In the genomic region with DNA sequence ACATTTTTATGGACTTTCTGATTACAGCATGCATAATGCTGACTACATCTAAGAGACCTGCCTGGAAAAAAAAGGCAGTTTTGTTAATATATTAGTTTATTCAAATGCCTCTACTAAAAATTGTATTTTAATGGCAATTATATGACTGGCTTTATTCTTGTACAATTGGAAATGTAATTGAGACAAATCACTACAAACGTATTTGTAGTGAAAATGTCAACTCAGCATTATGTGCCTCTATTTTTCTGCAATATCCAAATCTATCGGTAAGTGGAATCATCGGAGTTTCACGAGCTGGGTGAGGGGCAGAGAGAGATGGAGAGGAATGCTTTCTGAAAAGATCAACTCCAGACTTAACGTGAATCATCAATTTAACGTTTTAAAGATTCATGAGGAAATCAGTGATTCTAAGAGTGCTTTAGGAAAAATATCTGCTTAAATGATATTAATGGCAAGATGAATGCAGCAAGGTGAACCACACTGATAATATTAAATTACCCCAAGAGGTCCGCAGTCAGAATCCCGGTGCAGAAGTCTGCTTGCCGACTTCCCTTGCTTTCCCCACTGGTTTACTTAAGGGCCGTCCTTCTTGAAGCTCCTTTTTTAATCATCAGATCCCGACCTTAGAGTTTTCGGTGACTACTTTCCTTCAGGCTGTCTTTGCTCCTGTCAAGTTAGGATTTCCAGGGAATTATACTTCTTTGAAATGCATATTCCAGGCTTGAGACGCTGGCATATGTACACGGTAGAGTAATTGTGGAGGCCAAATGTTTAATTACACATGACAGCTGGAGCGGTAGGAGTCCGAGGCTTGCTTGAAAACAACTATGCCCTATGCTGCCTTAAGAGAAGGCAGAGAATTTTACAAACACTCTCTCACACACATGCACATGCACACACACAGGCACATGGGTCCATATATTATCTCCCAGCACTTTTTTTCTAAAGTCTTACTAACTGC, we compare ENCODE assay signal across 25 mouse cellular contexts.
DNase-seq lines count a peak whose midpoint lies in the region; ATAC-seq and TF ChIP-seq lines count a peak whose summit lies in the region.
"Had no signal": no experiment of that assay in that cellular context is flagged by ENCODE, and none has a peak within 500 bp of the region (broad histone marks: within the 10 kb centered on the region; RNA-seq: fewer than 3 reads in every experiment).

No protein-coding gene starts in this region.

- peaks cover 5% of the 10 kb centered on the region for H3K4me1 ChIP-seq in hindbrain, embryonic 13.5 days (replicated peaks)
- no peaks in the 10 kb centered on the region for H3K4me1 ChIP-seq in hindbrain, embryonic 16.5 days (ENCODE audit: control insufficient read depth, insufficient read depth, low read depth, low read length)
- H3K4me1 ChIP-seq in MEL (ENCODE audit: control insufficient read depth in 1 of 2, insufficient read depth in 2 of 2, low read length in 2 of 2): no peaks in the 10 kb centered on the region
- no peaks in the 10 kb centered on the region; the same call in 1 of the 2 replicates for H3K4me1 ChIP-seq in midbrain, embryonic 11.5 days (ENCODE audit: control insufficient read depth, insufficient read depth, low read length)
- H3K4me1 ChIP-seq in midbrain, postnatal 0 days (ENCODE audit: insufficient read depth, low read length): no peaks in the 10 kb centered on the region
- H3K4me1 ChIP-seq: embryonic facial prominence, embryonic 12.5 days; heart, embryonic 12.5 days; limb, embryonic 12.5 days; neural tube, embryonic 15.5 days had no signal

- no peak for ATAC-seq in hindbrain, embryonic 13.5 days (ENCODE audit: low FRiP score)
- no peak for ATAC-seq in hindbrain, embryonic 16.5 days
- ATAC-seq in midbrain, embryonic 11.5 days (ENCODE audit: low FRiP score): no peak
- ATAC-seq in midbrain, postnatal 0 days (ENCODE audit: low FRiP score): no peak
- no peak for ATAC-seq in CD4-positive, CD25-positive, alpha-beta regulatory T cell, adult 4 months
- ATAC-seq: forebrain, postnatal 0 days; liver, postnatal 0 days; lung, postnatal 0 days had no signal

- H3K9me3 ChIP-seq in hindbrain, embryonic 13.5 days: no peaks in the 10 kb centered on the region
- no peaks in the 10 kb centered on the region for H3K9me3 ChIP-seq in hindbrain, embryonic 16.5 days (ENCODE audit: control insufficient read depth, low read length)
- no peaks in the 10 kb centered on the region for H3K9me3 ChIP-seq in MEL (replicated peaks; ENCODE audit: insufficient read depth, low read length)
- H3K9me3 ChIP-seq in midbrain, embryonic 11.5 days (ENCODE audit: control insufficient read depth, low read length): no peaks in the 10 kb centered on the region
- no peaks in the 10 kb centered on the region for H3K9me3 ChIP-seq in midbrain, postnatal 0 days (ENCODE audit: low read length)
- H3K9me3 ChIP-seq: embryonic facial prominence, embryonic 12.5 days; heart, embryonic 12.5 days; limb, embryonic 12.5 days; neural tube, embryonic 15.5 days had no signal

- H3K27me3 ChIP-seq in hindbrain, embryonic 13.5 days: no peaks in the 10 kb centered on the region
- no peaks in the 10 kb centered on the region for H3K27me3 ChIP-seq in hindbrain, embryonic 16.5 days (replicated peaks; ENCODE audit: control insufficient read depth, insufficient read depth, low read length)
- H3K27me3 ChIP-seq in MEL (ENCODE audit: control insufficient read depth in 1 of 2, insufficient read depth in 2 of 2, low read length in 2 of 2): no peaks in the 10 kb centered on the region
- H3K27me3 ChIP-seq in midbrain, embryonic 11.5 days (ENCODE audit: control insufficient read depth, insufficient read depth, low read length): no peaks in the 10 kb centered on the region
- H3K27me3 ChIP-seq in midbrain, postnatal 0 days (ENCODE audit: insufficient read depth, low read length): no peaks in the 10 kb centered on the region
- H3K27me3 ChIP-seq: embryonic facial prominence, embryonic 12.5 days; heart, embryonic 12.5 days; limb, embryonic 12.5 days; neural tube, embryonic 15.5 days had no signal

- no peaks in the 10 kb centered on the region for H3K79me2 ChIP-seq in MEL (ENCODE audit: control insufficient read depth, insufficient read depth, low read length, poor library complexity)

- H3K27ac ChIP-seq in hindbrain, embryonic 13.5 days: no peak overlapping the region
- no peak overlapping the region for H3K27ac ChIP-seq in hindbrain, embryonic 16.5 days (ENCODE audit: low read depth, low read length)
- no peak overlapping the region for H3K27ac ChIP-seq in MEL (ENCODE audit: control insufficient read depth, low read depth, low read length)
- H3K27ac ChIP-seq in midbrain, embryonic 11.5 days (ENCODE audit: low read depth, low read length): no peak overlapping the region
- no peak overlapping the region for H3K27ac ChIP-seq in midbrain, postnatal 0 days (ENCODE audit: low read depth, low read length)
- H3K27ac ChIP-seq: embryonic facial prominence, embryonic 12.5 days; layer of hippocampus, adult 2 months; limb, embryonic 12.5 days; neural tube, embryonic 15.5 days; stomach, postnatal 0 days had no signal

- TF ChIP-seq RAD21 in MEL (IDR thresholded peaks at IDR 0.05; ENCODE audit: low read depth, low read length): no peak

- no peak overlapping the region for H3K4me3 ChIP-seq in hindbrain, embryonic 13.5 days
- no peak overlapping the region for H3K4me3 ChIP-seq in hindbrain, embryonic 16.5 days (ENCODE audit: low read length)
- no peak overlapping the region for H3K4me3 ChIP-seq in MEL (ENCODE audit: control insufficient read depth in 1 of 2, insufficient read depth in 1 of 2, low read depth in 2 of 2, low read length in 2 of 2)
- H3K4me3 ChIP-seq in midbrain, embryonic 11.5 days (ENCODE audit: low read depth, low read length): no peak overlapping the region
- no peak overlapping the region for H3K4me3 ChIP-seq in midbrain, postnatal 0 days (ENCODE audit: low read depth, low read length)
- H3K4me3 ChIP-seq: embryonic facial prominence, embryonic 12.5 days; heart, embryonic 12.5 days; layer of hippocampus, adult 2 months; limb, embryonic 12.5 days; neural tube, embryonic 15.5 days had no signal

- DNase-seq in MEL (ENCODE audit: low read depth, low spot score): no peak
- peak; percentile 86 for DNase-seq in midbrain, embryonic 11.5 days (ENCODE audit: low spot score, missing footprints)
- peak; percentile 28 for DNase-seq in midbrain, postnatal 0 days (ENCODE audit: low spot score)
- no peak for DNase-seq in layer of hippocampus, adult 9-10 months (ENCODE audit: low spot score)
- DNase-seq: adrenal gland, postnatal 25 days; B cell, adult 2 months; forebrain, postnatal 0 days; gastrocnemius, postnatal 25 days; heart, adult 18-20 months; heart, postnatal 10 days; kidney, adult 9 months; kidney, postnatal 14 days; layer of hippocampus, postnatal 36 days; liver, postnatal 0 days had no signal

- no peak for TF ChIP-seq EP300 in MEL (IDR thresholded peaks at IDR 0.05; ENCODE audit: low read depth in 1 of 2, low read length in 2 of 2)

- WGBS in hindbrain, embryonic 13.5 days: 57% methylated on average over 16 of the region's 16 CpGs
- WGBS in hindbrain, embryonic 16.5 days: 47% methylated on average over 16 of the region's 16 CpGs
- WGBS in midbrain, embryonic 11.5 days: 60% methylated on average over 16 of the region's 16 CpGs
- WGBS in midbrain, postnatal 0 days: 29% methylated on average over 16 of the region's 16 CpGs

- no peaks in the 10 kb centered on the region for H3K36me3 ChIP-seq in hindbrain, embryonic 13.5 days
- H3K36me3 ChIP-seq in hindbrain, embryonic 16.5 days (ENCODE audit: control insufficient read depth, insufficient read depth, low read length): no peaks in the 10 kb centered on the region
- H3K36me3 ChIP-seq in MEL (ENCODE audit: control insufficient read depth in 1 of 2, insufficient read depth in 2 of 2, low read length in 2 of 2): no peaks in the 10 kb centered on the region
- H3K36me3 ChIP-seq in midbrain, embryonic 11.5 days (ENCODE audit: control insufficient read depth, insufficient read depth, low read length): no peaks in the 10 kb centered on the region
- no peaks in the 10 kb centered on the region for H3K36me3 ChIP-seq in midbrain, postnatal 0 days (ENCODE audit: insufficient read depth, low read length)
- H3K36me3 ChIP-seq: embryonic facial prominence, embryonic 12.5 days; heart, embryonic 12.5 days; limb, embryonic 12.5 days; neural tube, embryonic 15.5 days had no signal

- H3K4me2 ChIP-seq in hindbrain, embryonic 13.5 days: peak overlapping the region; percentile 17; the same call in 1 of the 2 replicates
- H3K4me2 ChIP-seq in hindbrain, embryonic 16.5 days (ENCODE audit: low read length): no peak overlapping the region
- no peak overlapping the region for H3K4me2 ChIP-seq in midbrain, embryonic 11.5 days
- peak overlapping the region; percentile 3; the same call in 1 of the 2 replicates for H3K4me2 ChIP-seq in midbrain, postnatal 0 days (ENCODE audit: low read depth, low read length, poor library complexity, severe bottlenecking)
- H3K4me2 ChIP-seq: embryonic facial prominence, embryonic 12.5 days; heart, embryonic 12.5 days; limb, embryonic 12.5 days; liver, embryonic 11.5 days; neural tube, embryonic 15.5 days had no signal

- TF ChIP-seq POLR2A in MEL (IDR thresholded peaks at IDR 0.05; ENCODE audit: control insufficient read depth in 1 of 2, insufficient read depth in 1 of 2, low read depth in 1 of 2, low read length in 2 of 2, poor library complexity in 1 of 2): no peak

- H3K9ac ChIP-seq in hindbrain, embryonic 13.5 days: no peak overlapping the region
- H3K9ac ChIP-seq in hindbrain, embryonic 16.5 days (ENCODE audit: low read depth, low read length): no peak overlapping the region
- no peak overlapping the region for H3K9ac ChIP-seq in MEL (ENCODE audit: control insufficient read depth, low read depth, low read length, poor library complexity, severe bottlenecking)
- H3K9ac ChIP-seq in midbrain, embryonic 11.5 days (ENCODE audit: low read length): no peak overlapping the region
- no peak overlapping the region for H3K9ac ChIP-seq in midbrain, postnatal 0 days (replicated peaks; ENCODE audit: low read length, poor library complexity, severe bottlenecking)
- H3K9ac ChIP-seq: embryonic facial prominence, embryonic 12.5 days; forebrain, postnatal 0 days; heart, embryonic 12.5 days; limb, embryonic 12.5 days; liver, postnatal 0 days; neural tube, embryonic 15.5 days had no signal

- no peak for TF ChIP-seq CTCF in MEL (IDR thresholded peaks at IDR 0.05 in 2 of 3, conservative IDR thresholded peaks at IDR 0.05 in 1 of 3; ENCODE audit: control insufficient read depth in 1 of 3, insufficient read depth in 1 of 3, low read depth in 2 of 3, low read length in 3 of 3, poor library complexity in 1 of 3, severe bottlenecking in 1 of 3)
- TF ChIP-seq CTCF in midbrain, postnatal 0 days (IDR thresholded peaks at IDR 0.05): no peak

TF ChIP-seq in MEL, 35 proteins besides CTCF, POLR2A, EP300 and RAD21:
- TF ChIP-seq USF2 (IDR thresholded peaks at IDR 0.05; ENCODE audit: borderline replicate concordance in 1 of 2, insufficient read depth in 1 of 2, low read depth in 1 of 2, low read length in 2 of 2) (no peak), MAFK (IDR thresholded peaks at IDR 0.05; ENCODE audit: borderline replicate concordance, low read depth, low read length) (0 out of 2 replicates have a peak, but pooled peaks have one; percentile 12)

Comparison
In these comparisons a context has a peak if more than half of its experiments do, and no peak if none do; other contexts are left out.
1. H3K4me2 ChIP-seq: peak in hindbrain, embryonic 13.5 days (single experiment) and midbrain, postnatal 0 days (single experiment); none in hindbrain, embryonic 16.5 days (single experiment) and midbrain, embryonic 11.5 days (single experiment).
2. DNase-seq: peak in midbrain, embryonic 11.5 days (single experiment) and midbrain, postnatal 0 days (single experiment); none in MEL (single experiment) and layer of hippocampus, adult 9-10 months (single experiment).